Mouse (Mus musculus) gastrocnemius, postnatal 36 days (tissue): ENCODE data around the gene Dnajc6. TPM values are rescaled to one million over a fixed set of nuclear protein-coding genes. Genes with fewer than 3 reads are reported as not detected.

Experiments
- DNase-seq, 2 experiments: peaks; one replicate each; pipeline ENCODE4 v3.0.0; 2022
- intact Hi-C: fragments of 180-260 bp; cut with DNase I; formaldehyde crosslinking; loops from one replicate; pipeline ENCODE4 v1.15.1; 2025
- total RNA-seq, 2 experiments: library from RNA; stranded (reverse); gene quantifications; 2 replicates each; pipeline ENCODE4 v1.2.3; 2021

Gene Dnajc6
- total RNA-seq, 2 experiments from 2014 or later, result 0.22 to 0.31 TPM

DNA sequence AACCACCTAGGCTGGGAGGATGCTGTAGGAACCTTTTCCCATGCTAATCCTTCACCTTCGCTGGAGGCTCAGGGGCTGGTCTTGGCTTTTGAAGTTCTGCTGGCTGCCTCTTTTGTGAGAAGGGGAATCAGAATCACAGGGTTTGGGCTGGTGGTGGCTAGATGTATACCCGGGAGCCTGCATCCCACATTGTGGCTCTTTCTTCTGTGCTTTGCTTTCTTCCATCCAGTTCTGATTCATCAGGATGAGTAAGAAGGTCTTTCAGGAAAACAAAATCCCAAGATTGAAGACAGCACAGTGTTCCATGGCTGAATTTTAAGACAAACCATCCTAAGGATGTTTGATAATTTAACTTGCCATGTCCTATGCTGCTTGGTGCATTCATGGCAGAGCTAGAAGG, 123.8 kb downstream of the Dnajc6 start:
- intact Hi-C loops, result no loop called here
- DNase-seq, result no peak

DNA sequence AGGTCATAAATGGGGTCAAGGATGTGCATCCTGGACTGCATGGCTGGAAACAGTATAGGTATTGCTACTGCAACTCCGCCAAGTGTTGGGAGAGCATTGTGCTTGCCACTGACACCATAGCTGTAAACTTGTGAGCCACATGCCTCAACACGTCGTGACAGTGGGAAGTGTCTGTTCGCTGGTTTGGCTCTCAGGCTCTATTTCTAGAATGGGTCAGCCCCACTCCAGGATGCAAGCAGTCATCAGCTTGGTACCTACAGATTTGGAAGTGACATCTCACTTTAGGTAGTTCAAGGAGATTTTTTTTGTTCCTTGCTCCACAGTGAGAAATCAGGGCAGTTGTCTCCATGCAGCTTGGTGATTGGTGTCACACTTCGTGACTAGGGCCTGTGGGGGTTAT, 124.8 kb downstream of the Dnajc6 start:
- intact Hi-C loops, result no loop called here
- DNase-seq, result no peak

DNA sequence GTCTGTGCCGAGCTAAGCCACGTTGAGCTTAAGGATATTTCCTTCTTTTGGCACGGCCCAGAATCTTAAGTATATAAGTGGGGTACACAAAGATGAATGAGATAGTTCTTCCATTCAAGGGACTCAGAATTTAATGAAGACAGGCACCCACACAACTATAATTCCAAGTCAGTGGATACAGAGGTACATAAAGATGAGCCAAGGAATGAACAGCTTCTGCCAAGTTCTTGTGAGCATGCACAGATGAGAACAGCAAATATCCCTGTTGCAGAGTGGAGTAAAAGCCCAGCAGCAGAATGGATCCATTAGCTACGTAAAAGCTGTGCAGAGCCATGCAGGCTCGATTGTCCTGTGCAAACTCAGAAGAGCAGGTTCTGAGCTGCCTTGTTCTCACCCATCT, 128.8 kb downstream of the Dnajc6 start:
- intact Hi-C loops, result no loop called here
- DNase-seq, result no peak

GRCm38 (mm10) chr4:101635596-101635995, 139.1 kb downstream of the Dnajc6 start:
- intact Hi-C loops, result no loop called here
- no peak for DNase-seq

DNA sequence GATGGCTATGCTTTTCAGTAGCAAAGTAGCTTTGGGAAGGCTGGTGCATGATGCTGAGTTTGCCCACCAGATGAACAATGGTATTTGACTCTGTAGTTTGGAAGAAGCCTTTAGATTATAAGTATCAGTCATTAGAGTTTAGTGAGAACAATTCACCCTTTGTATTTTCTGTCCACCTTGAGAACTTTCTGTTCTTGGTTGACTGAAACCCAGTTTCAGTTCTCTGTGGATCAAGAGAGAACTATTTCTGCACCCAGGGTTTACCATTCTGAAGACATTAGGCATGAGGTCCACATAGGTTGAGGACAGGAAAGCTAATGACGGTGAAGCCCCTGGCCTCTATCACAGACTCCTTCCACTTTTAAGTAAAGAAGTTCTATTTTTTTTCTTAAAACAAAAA, 141.0 kb downstream of the Dnajc6 start:
- DNase-seq, result no peak
- intact Hi-C loops, result no loop called here

DNA sequence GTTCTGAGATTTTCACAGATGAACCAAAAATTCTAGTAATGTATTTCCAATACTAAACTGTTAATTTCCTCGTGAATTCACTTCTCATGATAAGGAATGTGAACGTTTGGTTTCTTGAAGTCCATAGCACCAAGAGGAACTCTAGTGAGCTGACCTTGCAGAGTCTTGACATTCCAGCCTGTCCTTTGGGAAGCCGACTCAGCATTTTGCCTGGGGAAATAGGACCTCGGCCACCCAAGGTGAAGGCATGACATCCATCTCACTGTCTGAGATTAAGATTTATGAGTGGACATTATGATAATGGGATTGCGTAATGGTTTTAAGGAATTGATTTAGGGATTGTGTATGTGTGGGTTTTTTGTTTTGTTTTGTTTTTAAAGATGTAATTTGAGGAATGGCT, 144.2 kb downstream of the Dnajc6 start:
- intact Hi-C loops, result no loop called here
- DNase-seq, result no peak

DNA sequence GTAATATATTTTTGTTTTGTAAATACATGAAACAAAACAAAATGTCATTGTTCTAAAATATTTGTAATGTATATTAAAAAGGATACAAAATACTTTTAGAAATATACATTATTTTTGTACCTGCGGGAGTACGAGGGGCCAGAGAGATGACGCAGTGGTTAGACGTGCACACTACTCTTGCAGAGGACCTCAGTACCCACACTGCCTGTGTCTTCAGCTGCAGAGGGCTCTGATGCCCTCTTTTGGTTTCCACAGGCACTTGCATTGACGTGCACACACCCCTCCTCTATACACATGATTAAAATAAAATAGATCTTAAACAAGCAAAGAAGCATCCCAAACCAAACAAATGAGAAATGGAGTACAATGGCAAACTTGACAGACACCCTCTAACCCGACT, 146.3 kb downstream of the Dnajc6 start:
- intact Hi-C loops, result no loop called here
- no peak for DNase-seq

DNA sequence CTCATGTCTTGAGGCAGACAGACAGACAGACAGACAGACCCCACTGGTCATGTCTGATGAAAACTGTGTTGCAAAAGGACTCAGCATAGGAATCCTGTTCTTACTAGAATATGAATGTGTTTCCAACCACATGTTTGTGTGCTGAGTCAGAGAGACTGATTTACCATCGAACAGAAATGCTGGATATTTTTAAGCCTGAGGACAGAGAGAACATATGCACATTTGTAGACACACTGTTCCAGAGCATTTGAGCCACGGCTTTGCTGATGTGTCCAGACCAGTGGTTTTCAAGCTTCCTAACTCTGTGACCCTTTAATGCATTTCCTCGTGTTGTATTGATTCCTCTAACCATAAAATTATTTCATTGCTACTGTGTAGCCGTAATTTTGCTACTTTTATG, 146.8 kb downstream of the Dnajc6 start:
- intact Hi-C loops, result no loop called here
- DNase-seq, result no peak

GRCm38 (mm10) chr4:101646857-101647195, 150.4 kb downstream of the Dnajc6 start:
- no peak for DNase-seq
- intact Hi-C loops, result no loop called here

DNA sequence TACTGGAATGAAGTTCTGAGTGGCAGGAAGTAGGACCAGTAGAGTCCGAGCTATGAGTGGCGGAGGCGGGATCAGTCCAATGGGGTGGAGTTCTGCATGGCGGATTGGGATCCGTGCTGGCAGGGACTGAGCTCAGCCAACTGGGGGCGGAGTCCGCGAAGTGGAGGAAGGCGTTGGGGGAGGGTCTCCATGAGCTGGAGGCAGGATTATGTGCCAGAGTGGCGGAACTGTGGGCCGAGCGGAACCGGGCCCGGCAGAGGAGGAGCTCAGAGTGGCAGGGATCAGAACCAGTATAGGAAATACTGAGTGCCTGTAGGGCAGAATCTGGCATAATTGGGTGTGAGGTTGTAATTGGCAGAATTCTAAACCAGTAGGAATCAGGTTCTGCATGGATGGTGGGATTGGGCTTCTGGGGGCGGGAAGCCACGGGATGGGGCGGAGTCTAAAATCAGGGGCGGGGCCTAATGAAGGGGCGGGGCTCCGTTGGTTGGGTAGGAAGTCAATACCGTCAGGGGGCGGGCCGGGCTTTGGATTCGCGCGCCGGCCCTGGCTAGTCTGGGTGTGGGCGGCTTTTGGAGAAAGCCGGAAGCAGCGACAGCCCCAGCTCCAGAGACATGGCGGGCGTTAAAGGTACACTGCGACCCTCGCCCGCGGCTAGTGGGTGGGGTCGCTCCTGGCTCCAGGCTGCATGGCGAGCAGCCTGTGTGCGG, 150.9 kb downstream of the Dnajc6 start, which contains the start of gene Leprot:
TSS of gene Leprot (plus strand) at position 523 of the 710 bp plus-strand sequence.
- intact Hi-C loops, result no loop called here

DNA sequence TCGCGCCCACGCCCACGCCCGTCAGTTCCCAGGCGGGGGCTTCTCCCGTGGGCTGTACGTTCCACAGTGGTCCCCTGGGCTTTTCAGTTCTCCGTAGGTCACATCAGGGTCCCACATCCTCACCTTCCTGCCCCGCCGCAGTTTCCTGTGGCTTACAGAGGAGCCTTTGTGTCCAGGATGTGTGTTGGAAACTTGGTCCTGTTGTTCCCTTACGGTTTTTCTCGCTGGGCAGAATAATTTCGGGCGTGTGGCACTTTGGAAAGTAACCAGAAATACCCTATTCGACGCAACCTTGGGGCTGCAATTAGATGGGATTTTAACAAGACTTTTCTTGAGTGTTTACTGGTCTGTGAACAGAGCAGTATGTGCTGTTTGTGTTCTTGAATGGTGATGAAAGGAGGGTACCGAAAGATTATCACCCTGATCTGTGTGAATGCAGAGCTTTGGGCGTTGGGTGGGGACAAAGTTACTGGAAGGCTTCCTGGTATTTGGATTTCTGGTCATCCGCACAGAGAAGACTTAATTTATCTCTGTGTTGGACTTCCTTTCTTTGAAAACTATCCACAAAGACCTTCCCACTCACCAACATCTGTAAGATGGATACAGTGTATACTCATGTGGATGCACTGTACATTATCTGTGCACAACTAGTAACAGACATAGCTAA, 151.7 kb downstream of the Dnajc6 start:
- intact Hi-C loops, result no loop called here
- peak in 1 of 2 experiments; percentile 45 for DNase-seq

More for the DNA sequence above, 150.9 kb downstream of the Dnajc6 start, which contains the start of gene Leprot:
- DNase-seq, result peak; percentile 99 to 100

- intact Hi-C loops, result no loop called here
- DNase-seq, result no peak
Observed at GRCm38 (mm10) chr4:101648745-101649144, 152.3 kb downstream of the Dnajc6 start.

GRCm38 (mm10) chr4:101650961-101651360, 154.5 kb downstream of the Dnajc6 start:
- intact Hi-C loops, result no loop called here

DNA sequence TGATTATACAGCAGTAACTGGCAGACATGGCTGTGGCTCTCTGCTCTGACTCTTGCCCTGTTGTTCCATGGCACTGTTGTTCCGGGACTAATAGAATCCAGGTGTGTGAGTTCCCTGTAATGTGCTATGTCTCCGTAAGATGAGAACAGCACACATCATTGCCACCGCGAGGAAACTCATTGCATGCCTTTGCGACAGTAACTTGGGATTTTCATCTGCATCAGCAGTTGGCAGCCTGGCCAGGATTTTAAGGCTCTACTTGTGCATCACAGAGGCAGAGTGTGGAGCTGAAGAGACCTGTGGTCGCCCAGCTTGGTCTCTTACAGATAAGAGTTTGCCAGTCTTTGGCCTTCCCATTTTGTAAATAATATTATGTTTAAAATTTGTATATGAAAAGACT, 157.8 kb downstream of the Dnajc6 start:
- intact Hi-C loops, result no loop called here
- no peak for DNase-seq

More at GRCm38 (mm10) chr4:101650961-101651360, 154.5 kb downstream of the Dnajc6 start:
- no peak for DNase-seq

DNA sequence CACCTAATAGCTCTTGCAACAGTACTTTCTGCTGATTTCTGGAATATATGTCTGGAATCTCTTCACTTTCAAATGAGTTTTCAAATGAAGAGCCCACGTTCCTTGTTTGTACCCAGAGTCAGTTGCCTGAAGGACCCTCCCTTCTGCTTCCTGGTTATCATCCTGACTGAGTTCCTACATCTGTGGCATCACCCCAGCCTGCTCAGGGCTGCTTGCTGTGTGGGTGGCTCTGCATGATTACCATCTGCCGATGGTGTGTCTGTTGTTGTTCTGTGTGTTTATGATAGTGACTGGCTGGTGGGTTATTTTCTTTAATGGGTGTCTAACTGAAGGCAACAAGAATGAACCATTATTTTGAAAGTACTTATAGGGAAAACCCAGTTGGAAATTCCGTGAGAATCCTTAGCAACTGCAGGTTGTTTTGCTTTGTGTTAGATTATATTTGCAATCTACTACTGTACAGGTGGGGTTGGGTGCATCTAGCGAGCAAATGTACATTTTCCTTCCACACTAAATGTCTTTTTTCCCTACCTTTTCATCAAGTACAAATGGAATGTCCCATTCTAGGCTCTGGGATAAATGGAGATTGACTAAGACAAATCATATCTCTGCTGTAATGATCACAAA, 158.5 kb downstream of the Dnajc6 start:
- no peak for DNase-seq
- intact Hi-C loops, result loop anchor here (5.0 kb wide), 1 partner anchor 342 kb away; no protein-coding TSS in a partner anchor

GRCm38 (mm10) chr4:101655415-101655790, 159.0 kb downstream of the Dnajc6 start:
- intact Hi-C loops, result loop anchor here (5.0 kb wide), 1 partner anchor 342 kb away; no protein-coding TSS in a partner anchor
- DNase-seq, result no peak

GRCm38 (mm10) chr4:101656056-101656455, 159.6 kb downstream of the Dnajc6 start:
- no peak for DNase-seq
- intact Hi-C loops, result loop anchor here (5.0 kb wide), 1 partner anchor 341 kb away; no protein-coding TSS in a partner anchor

DNA sequence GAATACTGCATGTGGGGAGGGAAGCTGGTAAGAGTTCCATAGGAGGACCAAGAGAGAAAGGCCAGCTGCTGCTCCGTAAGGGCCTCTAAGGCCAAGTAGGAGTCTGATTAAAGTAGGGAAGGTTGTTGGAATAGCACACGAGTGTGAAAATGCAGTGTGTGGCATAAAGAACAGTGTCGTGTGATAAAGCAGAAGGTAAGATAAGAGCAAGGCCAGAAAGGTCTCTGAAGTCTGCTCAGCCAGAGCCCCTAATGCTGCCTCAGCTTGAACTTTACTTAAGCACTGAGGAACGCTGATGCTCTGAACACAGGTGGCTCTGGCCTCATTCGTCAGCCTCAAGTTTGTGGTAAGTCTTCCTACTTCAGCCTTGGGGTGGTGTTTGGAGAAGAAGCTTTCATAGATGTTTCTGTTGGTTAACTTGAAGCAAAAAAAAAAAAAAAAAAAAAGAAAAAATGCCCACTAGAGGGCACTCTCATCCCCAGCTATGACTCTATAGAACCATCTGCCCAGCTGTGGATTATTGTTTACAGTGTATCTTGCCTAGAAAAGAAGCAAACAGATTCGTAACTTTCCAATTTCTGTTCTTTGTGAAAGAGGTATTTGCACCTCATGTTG, 160.6 kb downstream of the Dnajc6 start:
- intact Hi-C loops, result loop anchor here (5.0 kb wide), 1 partner anchor 340 kb away; no protein-coding TSS in a partner anchor
- no peak for DNase-seq

GRCm38 (mm10) chr4:101664160-101664750, 167.8 kb downstream of the Dnajc6 start:
- peak in 1 of 2 experiments; percentile 24 for DNase-seq
- intact Hi-C loops, result loop anchor here (5.0 kb wide), 1 partner anchor 192 kb away; no protein-coding TSS in a partner anchor

DNA sequence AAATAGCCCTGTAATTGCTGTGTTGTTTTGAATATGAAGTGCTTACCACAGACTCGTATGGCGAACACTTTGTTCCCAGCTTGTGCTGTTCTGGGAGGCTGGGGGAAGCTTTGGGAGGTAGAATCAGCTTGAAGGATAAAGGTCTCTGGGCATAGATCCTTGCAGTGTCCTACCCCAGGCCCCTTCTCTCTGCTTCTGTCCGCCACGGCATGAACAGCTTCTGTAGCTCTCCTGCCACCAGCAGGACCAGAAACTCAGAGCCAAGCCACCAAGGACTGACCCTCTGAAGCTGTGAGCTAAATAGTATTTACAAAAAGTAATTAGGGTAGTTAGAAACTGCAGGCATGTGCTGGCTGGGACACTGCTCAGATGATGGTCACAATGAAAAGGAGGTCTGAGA, 168.3 kb downstream of the Dnajc6 start:
- intact Hi-C loops, result loop anchor here (5.0 kb wide), 1 partner anchor 192 kb away; no protein-coding TSS in a partner anchor
- DNase-seq, result no peak
